Mouse (Mus musculus) megakaryocyte, embryonic 14.5 days (primary cell): Measurements from ENCODE around the gene Inka1. TPM values are rescaled to one million over a fixed set of nuclear protein-coding genes. Genes with fewer than 3 reads are reported as not detected.

Experiments used
- H3K27me3 ChIP-seq: replicated peaks from 2 replicates; pipeline ENCODE3; 2012; ENCODE audit warnings: inconsistent platforms
- H3K36me3 ChIP-seq: replicated peaks from 2 replicates; pipeline ENCODE3; 2012; ENCODE audit warnings: low read length, inconsistent platforms, mixed read lengths
- H3K4me1 ChIP-seq: 2 replicates; pipeline ENCODE4 v1.6.1; 2012; ENCODE audit warnings: inconsistent platforms
- H3K4me3 ChIP-seq: replicated peaks from 2 replicates; pipeline ENCODE3; 2012; ENCODE audit warnings: moderate library complexity, mild to moderate bottlenecking, inconsistent platforms
- H3K9me3 ChIP-seq: 2 replicates; pipeline ENCODE4 v1.6.1; 2012; ENCODE audit warnings: inconsistent platforms
- FLI1 ChIP-seq: IDR thresholded peaks from 2 replicates; pipeline ENCODE4 v1.6.1; 2012; ENCODE audit warnings: low read length, inconsistent platforms, mixed read lengths
- GATA1 ChIP-seq: IDR thresholded peaks from 3 replicates; pipeline ENCODE4 v1.6.1; 2012; ENCODE audit warnings: mixed read lengths, low read length, inconsistent platforms, borderline replicate concordance
- polyA plus RNA-seq: library from polyadenylated mRNA; stranded (reverse); fragments of >175 nt; gene quantifications from 2 replicates; pipeline ENCODE4 v1.2.3, GENCODE M21; 2012; ENCODE audit warnings: low replicate concordance; ENCODE audit not compliant: insufficient read depth

Gene Inka1
- polyA plus RNA-seq, 1 experiment: 270 TPM

DNA sequence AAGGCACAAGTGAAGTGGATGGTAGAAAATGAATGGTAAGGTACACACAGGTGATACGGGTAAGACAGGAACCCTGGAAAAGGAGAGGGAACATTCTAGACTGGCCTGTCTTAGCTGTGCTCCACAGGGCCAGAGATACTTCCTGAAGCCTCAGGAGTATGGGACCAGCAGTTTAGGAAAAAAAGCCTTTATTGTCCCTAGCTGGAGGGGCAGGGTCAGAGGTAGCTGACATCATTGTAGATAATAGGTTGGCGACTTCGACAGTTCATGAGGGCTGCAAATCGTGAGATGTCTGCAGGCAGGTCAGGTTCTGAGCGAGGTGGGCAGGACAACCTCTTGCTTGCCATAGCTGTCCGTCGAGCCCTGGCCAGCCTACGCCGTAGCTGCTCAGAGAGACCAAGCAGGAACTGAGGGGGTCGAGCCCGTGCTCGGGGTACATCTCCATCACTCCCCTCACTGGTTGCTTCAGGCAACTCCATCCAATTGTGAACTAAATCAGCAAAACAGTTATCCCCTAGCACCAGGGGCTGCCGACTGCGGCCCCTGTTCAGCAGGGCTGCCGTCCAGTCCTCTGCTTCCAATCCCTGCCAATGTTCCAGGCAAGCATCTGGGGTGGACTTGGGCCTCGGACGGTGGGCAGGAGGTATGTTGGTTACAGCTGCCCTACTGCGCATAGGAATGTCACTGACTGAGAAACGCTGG is 1.5 kb downstream of the Inka1 start:
- TF ChIP-seq FLI1: no peak
- TF ChIP-seq GATA1: no peak
- Histone ChIP-seq H3K4me3 (peak overlapping the region; percentile 99), H3K36me3 (peaks cover 64% of the 10 kb centered on the region), H3K27me3 (no peaks in the 10 kb centered on the region), H3K4me1 (peaks cover 81% of the 10 kb centered on the region), H3K9me3 (no peaks in the 10 kb centered on the region)

DNA sequence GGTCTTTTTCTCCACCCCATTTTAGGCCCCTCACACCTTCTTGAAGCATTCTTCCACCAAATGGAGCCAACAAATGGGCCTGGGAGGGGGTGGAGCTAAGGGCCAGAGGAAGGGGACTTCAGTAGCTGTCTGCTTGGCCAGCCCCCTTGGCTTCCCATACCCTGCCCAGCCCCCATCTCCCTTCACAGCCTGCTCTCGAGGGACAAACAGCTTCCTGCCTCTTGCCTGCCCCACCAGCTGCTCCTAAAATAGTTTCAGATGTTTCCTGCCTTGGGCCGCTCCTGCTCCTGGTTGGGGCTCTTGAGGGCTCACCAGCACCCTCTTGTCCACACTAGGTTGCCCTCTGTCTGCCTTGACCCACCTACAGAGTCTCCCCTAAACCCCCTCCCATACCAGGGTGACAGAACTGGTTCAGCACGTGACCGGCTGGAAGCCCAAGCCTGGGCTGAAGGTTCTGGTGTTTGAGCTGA is 2.2 kb downstream of the Inka1 start:
- Histone ChIP-seq H3K4me1 (peaks cover 86% of the 10 kb centered on the region), H3K4me3 (peak overlapping the region; percentile 99), H3K27me3 (no peaks in the 10 kb centered on the region), H3K9me3 (no peaks in the 10 kb centered on the region), H3K36me3 (peaks cover 71% of the 10 kb centered on the region)
- TF ChIP-seq FLI1 (0 out of 2 replicates have a peak, but pooled peaks have one; percentile 13), GATA1 (no peak)

DNA sequence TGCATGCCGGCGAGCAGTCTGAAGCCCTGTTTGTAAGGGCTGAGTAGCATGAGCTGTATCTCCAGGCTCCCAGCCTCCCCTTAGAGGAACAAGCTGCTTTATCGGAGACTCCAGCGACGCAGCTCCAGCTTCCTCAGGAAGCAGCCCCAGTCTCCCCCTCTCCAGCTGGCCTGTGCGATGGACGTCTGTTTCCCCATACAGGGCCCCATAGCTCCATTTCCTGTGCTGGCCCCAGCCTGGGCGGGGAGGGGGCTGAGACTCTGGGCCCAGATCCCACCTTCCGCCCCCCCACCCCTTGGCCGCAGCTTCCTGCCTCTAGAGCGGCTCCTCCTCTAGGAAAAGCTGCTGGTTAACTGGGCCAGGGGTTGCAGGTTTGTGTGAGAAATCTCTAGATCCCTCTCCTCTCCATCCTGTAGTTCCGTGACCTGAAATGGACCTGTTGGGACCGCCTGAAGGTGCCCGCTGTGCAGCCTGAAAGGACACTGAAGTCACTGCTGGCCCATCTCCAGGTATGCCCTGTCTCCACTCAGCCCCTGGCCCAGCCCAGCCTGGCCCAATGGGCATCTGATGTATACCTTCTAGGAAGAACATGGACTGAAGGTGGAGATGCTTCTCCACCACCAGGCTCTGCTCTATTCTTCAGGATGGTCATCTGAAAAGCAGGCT is 2.9 kb downstream of the Inka1 start, which contains the start of gene Gm20661:
Gene Gm20661 (plus strand): TSS at position 378 of the 666 bp plus-strand sequence.
- peaks cover 86% of the 10 kb centered on the region for H3K4me1 ChIP-seq
- TF ChIP-seq GATA1 (peak; percentile 97), FLI1 (peak; percentile 99)
- peak within 1 kb of the TSS; percentile 99 for H3K4me3 ChIP-seq
- H3K9me3 ChIP-seq: no peaks in the 10 kb centered on the region
- H3K36me3 ChIP-seq: peaks cover 78% of the 10 kb centered on the region
- H3K27me3 ChIP-seq: no peaks in the 10 kb centered on the region

DNA sequence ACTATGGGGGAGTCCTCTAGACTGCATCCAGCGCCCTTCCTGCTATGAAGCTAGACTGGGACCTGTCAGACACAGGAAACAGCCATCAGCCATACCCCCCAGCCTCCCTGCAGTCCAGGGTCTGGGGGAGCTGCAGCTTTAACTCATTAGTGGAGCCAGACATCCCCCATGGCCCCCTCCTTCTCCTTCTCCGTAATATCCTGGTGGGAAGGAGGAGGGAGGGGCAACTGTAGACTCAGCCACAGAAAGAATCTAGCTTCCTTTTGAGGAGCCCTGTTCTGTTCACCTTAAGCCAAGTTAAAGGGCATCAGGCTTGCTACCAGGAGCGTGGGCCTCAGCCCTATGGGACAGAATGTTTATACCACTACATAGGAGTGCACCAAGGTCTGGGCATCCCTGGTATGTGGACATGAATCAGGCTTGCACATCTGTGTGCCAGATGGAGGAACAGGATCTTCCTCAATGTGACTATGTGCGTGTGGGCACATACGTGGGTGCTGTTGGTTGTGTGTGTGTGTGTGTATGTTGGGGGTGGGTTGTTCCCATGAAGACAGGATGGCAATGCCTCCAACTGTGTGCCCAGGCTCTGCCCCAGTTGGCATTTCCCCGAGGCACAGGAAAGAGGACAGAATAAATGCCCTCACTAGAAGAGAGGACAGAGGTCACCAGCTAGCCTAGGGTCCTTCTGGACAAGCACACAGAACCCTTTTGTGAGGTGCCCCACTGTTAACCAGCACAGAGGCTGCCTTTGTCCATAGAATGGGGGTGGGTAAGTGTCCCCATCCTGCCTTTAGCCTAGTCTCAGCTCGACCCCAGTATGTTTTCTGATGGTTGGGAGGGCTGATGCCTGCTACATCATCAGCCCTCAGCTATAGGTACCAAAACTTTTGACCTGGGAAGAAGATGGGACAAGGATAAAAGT is 3.7 kb downstream of the Inka1 start:
- TF ChIP-seq FLI1 (no peak), GATA1 (no peak)
- Histone ChIP-seq H3K36me3 (peaks cover 86% of the 10 kb centered on the region), H3K4me1 (peaks cover 86% of the 10 kb centered on the region), H3K27me3 (no peaks in the 10 kb centered on the region), H3K9me3 (no peaks in the 10 kb centered on the region), H3K4me3 (peak overlapping the region; percentile 99)

DNA sequence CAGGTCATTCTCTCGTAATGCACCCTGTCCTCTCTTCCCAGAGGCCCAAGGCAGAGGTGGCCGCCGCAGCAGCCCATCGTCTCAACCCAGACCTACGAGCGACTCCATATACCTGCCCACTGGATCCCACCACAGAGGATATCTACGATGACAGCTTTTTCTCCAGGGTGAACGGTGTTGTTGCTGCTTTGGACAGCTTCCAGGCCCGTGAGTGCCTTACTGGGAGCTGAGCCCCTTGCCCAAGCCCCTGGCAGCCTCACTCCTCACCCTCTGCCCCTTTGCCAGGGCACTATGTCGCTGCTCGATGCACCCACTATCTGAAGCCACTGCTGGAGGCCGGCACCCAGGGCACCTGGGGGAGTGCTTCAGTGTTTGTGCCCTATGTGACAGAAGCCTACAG is 6.9 kb downstream of the Inka1 start:
- peaks cover 83% of the 10 kb centered on the region for H3K36me3 ChIP-seq
- no peaks in the 10 kb centered on the region for H3K9me3 ChIP-seq
- peaks cover 99% of the 10 kb centered on the region for H3K4me1 ChIP-seq
- TF ChIP-seq GATA1: no peak
- no peak for TF ChIP-seq FLI1
- H3K27me3 ChIP-seq: no peaks in the 10 kb centered on the region
- peak overlapping the region; percentile 98 for H3K4me3 ChIP-seq

DNA sequence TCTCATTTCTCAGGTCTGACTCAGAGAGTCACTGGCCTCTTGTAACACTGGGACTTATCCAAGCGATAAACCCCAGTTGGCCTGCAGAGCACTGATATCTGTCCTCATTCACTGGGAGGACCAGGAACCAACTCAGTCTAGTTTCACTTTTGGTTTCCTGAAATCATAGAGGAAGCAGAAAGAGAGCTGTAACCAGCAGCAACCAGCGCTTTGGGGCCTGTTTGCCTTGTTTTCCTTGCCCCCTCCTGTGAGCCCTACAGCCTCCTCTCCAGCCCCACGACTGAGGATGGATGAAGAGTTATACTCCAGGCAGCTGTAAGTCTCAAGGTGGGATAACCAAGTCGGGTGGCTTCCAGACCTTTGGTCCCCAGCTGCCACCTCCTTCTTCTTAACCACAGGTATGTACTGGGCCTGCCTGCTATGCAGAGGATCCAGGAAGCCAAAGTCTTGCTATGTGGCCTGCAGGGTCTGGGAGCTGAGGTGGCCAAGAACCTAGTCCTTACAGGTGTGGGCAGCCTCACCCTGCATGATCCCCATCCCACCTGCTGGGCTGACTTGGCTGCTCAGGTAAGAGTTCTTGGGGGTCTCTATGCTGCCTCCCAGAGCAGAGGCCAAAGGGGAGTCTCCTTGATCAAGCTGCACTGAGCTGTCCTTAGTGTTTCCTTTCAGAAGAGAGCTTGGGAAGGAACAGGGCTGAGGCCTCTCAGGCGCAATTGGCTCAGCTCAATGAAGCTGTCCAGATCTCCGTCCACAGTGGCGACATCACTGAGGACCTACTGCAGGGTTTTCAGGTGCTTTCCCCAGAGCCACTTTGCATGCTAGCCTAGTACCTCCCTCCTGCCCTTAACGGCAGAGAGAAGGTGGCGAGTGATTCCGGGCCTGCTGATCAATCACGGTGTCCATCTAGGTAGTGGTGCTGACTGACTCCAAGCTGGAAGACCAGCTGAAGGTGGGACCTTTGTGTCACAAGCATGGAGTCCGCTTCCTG is 10.0 kb downstream of the Inka1 start, which contains the start of gene Uba7:
Gene Uba7 (plus strand): TSS at position 107 of the 988 bp plus-strand sequence.
- Histone ChIP-seq H3K27me3 (no peaks in the 10 kb centered on the region), H3K9me3 (no peaks in the 10 kb centered on the region), H3K36me3 (peaks cover 58% of the 10 kb centered on the region), H3K4me1 (peaks cover 99% of the 10 kb centered on the region), H3K4me3 (peak within 1 kb of the TSS; percentile 98)
- TF ChIP-seq GATA1: peak; percentile 31; the same call in 1 of the 3 replicates
- TF ChIP-seq FLI1: no peak

DNA sequence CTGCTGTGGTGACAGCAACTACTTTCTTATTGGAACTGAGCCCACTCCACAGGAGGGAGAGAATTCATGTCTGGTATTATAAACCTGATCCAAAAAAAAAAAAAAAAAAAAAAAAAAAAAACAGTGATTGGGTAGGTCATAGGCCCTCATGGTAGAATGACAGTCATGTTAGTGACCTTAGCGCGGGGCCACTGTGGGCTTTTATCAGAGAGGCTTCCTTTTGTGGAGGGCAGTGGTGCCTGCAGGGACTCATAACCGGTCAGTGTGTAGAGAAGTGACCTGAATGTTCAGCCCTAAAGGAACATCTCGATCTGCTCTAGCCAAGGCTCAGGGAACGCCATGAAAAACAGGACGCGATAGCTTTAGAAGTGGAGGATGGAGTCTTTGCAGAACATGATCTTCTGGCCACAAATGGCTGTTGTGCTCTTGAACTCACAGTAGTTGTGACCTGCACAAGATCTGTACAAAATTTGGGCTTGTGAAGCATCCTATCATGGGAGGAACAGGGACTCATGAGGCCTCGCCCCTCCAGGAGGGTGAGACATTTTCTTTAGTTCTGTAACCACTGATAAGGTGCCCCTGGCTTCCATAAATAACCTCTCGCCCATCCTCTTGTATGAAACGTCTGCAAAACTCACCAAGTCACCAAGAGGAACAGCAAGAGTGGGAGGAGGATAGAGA is 11.0 kb downstream of the Inka1 start:
- TF ChIP-seq FLI1 (no peak), GATA1 (no peak)
- no peaks in the 10 kb centered on the region for H3K9me3 ChIP-seq
- H3K36me3 ChIP-seq: peaks cover 58% of the 10 kb centered on the region
- H3K4me1 ChIP-seq: peaks cover 99% of the 10 kb centered on the region
- no peaks in the 10 kb centered on the region for H3K27me3 ChIP-seq
- H3K4me3 ChIP-seq: peak overlapping the region; percentile 98
